Mouse (Mus musculus) embryonic stem cell, embryonic (primary cell): ENCODE data around the gene Cutc.

Experiments
- CTCF ChIA-PET, 4 experiments: fragments of 300-600 bp in 2 of 4; fragments of 350-600 bp in 2 of 4; sonication (Branson Sonifier 250); formaldehyde crosslinking; loops; one replicate each; lab custom pipeline; 2022; ENCODE audit warnings: inconsistent platforms in 2 of 4; lab: Charles Lee
- POLR2A ChIA-PET, 4 experiments: fragments of 300-600 bp in 2 of 4; fragments of 350-600 bp in 2 of 4; sonication (Branson Sonifier 250); formaldehyde crosslinking; loops; one replicate each; lab custom pipeline; 2022; ENCODE audit warnings: antibody characterized with exemption in 4 of 4, inconsistent platforms in 1 of 4; lab: Charles Lee

The Cutc gene

GRCm38 (mm10) chr19:43770584-43770983 lies 17.8 kb downstream of the Cutc start:
- ChIA-PET POLR2A (no interaction called here), CTCF (interaction anchor here in 2 of 4 experiments (1.0 to 1.4 kb wide), 1 partner anchor 10 kb away, joined by 3 to 5 read pairs; no protein-coding TSS in a partner anchor)

DNA sequence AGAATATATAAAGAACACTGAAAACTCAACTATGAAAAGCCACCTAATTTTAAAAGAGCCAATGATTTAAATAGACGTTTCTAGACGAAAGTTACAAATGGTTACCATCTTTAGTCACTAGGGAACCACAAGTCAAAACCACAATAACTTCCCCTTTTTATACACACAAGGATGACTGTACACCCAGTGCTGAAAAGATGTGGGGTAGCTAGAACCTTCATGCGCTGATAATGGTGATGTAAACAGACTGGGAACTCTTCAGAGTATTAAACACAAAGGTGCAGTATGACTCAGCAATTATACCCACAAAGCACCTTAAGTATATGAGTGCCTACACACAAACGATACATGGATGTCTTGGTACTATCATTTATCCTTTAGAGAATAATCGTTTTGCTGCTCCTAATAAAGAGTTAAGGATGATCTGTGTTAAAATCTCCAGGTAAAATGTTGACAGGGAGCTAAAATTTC lies 18.7 kb downstream of the Cutc start:
- ChIA-PET CTCF (interaction anchor here in 2 of 4 experiments (0.7 to 1.4 kb wide), 2 partner anchors 11 kb away, joined by 3 to 5 read pairs; no protein-coding TSS in a partner anchor), POLR2A (no interaction called here)

DNA sequence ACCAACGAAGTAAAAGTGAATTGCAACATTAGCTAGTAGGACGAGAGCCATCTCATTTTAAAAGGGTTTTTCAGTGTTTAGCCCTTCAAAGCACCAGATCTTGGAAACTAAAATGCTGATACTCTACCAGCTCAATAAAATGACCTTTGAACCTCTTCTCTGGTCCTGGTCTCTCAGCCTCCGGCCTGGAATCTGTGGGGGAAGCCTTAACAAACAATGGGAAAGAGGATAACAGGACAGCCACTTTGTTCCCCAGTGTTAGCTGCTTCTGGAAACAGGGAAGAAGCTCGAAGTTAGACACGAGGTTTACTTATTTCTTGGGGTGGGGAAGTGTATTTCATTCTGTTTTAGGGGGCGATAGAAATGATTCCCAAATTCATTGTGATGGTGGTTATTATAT lies 19.5 kb downstream of the Cutc start:
- POLR2A ChIA-PET, result no interaction called here

GRCm38 (mm10) chr19:43775433-43775832 lies 22.6 kb downstream of the Cutc start:
- ChIA-PET POLR2A (interaction anchor here in 1 of 4 experiments (0.7 kb wide), 1 partner anchor 15 kb away, joined by 5 read pairs; no protein-coding TSS in a partner anchor), CTCF (interaction anchor here in 2 of 4 experiments (0.6 to 1.4 kb wide), 4 partner anchors 14 to 1048 kb away, joined by 3 to 4 read pairs (median 4); no protein-coding TSS in a partner anchor)

More for the DNA sequence above, 19.5 kb downstream of the Cutc start:
- CTCF ChIA-PET, result interaction anchor here in 1 of 4 experiments (0.7 kb wide), 1 partner anchor 12 kb away, joined by 3 read pairs; no protein-coding TSS in a partner anchor

DNA sequence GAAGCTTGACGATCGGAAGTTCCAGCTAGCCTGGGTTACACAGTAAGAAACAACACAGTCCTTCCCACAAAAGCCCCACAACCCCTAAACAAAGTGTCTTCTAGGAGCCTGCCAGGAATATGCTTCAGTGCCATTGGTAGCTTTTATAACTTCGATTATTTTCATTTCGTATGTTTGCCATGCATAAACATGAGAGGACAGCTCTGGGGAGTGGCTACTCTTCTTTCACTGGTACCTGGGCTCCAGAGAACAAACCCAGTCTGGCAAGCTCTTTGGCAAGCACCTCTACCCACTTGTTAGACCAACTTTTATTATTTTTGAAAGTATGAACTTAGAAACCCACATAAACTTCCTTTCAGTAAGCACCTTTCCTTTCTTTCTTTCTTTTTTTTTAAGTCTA lies 23.8 kb downstream of the Cutc start:
- CTCF ChIA-PET, result interaction anchor here in 1 of 4 experiments (1.4 kb wide), 1 partner anchor 16 kb away, joined by 4 read pairs; no protein-coding TSS in a partner anchor
- POLR2A ChIA-PET, result no interaction called here

GRCm38 (mm10) chr19:43777308-43777707 lies 24.5 kb downstream of the Cutc start:
- CTCF ChIA-PET, result interaction anchor here in 3 of 4 experiments (0.6 to 1.4 kb wide), 5 partner anchors 17 to 1395 kb away, joined by 3 to 5 read pairs (median 3); no protein-coding TSS in a partner anchor
- POLR2A ChIA-PET, result no interaction called here

- CTCF ChIA-PET, result interaction anchor here in 2 of 4 experiments (0.6 to 1.1 kb wide), 3 partner anchors 15 to 150 kb away, joined by 3 to 5 read pairs (median 4); no protein-coding TSS in a partner anchor
- POLR2A ChIA-PET, result interaction anchor here in 1 of 4 experiments (0.7 kb wide), 1 partner anchor 142 kb away, joined by 6 read pairs; no protein-coding TSS in a partner anchor
Measured at GRCm38 (mm10) chr19:43780391-43780790, 27.6 kb downstream of the Cutc start.

DNA sequence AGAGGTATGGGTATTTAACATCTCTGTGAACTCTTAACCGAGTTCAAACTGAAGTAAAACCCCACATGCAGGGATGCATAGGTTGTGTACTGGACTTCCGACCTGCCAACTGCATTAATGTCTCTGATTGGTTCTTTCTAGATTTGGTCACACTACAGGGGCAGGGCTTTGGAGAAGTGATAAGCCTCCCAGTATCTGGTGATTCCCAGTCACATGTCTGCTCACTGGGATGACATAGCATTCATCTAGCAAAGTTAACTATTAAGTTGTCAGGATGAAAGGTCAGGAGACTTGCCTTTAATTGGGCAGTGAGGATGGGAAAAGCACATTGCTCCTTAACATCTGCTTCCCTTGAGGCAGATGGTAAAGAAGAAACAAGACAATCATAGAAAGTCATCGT lies 29.2 kb downstream of the Cutc start, which contains the start of gene Abcc2:
Abcc2 (plus strand) TSS at position 213 of the 400 bp plus-strand sequence.
- POLR2A ChIA-PET, result interaction anchor here in 1 of 4 experiments (0.6 kb wide), 1 partner anchor 199 kb away, joined by 3 read pairs; no protein-coding TSS in a partner anchor
- CTCF ChIA-PET, result no interaction called here

DNA sequence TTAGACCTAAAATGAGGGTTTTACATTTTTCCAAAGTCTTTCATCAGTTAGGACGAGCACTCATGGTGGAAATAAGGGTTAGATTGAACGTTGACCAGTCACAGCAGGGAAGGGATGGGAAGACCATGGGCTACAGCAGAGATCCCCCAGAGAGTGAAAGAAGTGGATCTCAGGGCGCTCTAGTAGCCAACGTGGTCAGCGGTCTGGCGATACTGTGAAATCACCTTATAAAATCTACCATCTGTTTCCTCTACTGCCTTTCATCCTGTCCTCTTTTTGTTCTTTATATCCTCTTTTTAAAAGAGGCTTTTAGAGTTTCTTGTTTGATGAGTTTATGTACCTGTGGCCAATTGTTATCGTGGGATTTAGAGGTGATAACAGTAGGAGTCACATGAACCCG lies 32.0 kb downstream of the Cutc start:
- POLR2A ChIA-PET, result no interaction called here
- CTCF ChIA-PET, result no interaction called here

DNA sequence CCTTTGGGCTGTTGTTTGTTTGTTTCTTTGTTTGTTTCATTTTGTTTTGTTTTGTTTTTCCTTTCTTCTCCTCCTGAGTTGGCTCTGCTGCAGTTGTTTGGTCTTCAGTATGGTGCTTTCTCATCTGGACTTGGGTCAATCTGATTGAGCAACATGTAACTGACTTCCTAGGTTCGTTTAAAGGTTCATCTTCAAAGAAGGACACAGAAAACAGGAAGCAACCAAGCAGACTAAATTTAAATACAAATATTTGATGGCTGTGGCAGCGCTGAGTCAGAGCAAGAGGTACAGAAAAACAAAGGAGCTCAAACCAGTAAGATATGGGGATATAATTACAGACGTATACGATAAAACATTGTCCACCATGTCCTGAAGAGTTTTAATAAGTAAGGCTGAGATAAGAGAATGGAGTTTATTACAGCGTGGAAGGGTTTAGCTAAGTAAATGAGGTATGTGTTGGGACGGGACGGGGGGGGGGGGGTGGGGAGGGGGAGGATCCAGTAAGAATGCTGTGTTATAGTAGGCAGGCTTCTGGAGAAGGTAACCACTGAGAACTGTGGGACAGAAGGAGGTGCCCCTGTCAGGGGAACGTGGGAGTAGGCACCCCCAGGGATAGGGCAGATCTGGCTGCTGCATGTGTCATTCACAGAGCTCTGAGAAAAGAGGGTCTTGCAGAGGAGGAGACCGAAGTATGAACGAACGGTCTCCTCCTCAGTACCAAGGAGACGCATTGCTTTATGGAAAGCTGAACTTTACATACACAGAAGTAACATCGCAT lies 33.6 kb downstream of the Cutc start:
- ChIA-PET POLR2A (interaction anchor here in 2 of 4 experiments (0.7 to 1.0 kb wide), 2 partner anchors 9 to 123 kb away, joined by 3 to 9 read pairs; no protein-coding TSS in a partner anchor), CTCF (no interaction called here)

GRCm38 (mm10) chr19:43789817-43790216 lies 37.0 kb downstream of the Cutc start:
- POLR2A ChIA-PET, result interaction anchor here in 1 of 4 experiments (0.6 kb wide), 4 partner anchors 11 to 448 kb away, joined by 3 to 4 read pairs (median 3); partner anchors contain the start of gene Slc25a28
- CTCF ChIA-PET, result interaction anchor here in 3 of 4 experiments (0.5 to 1.2 kb wide), 3 partner anchors 15 to 172 kb away, joined by 3 to 5 read pairs (median 4); no protein-coding TSS in a partner anchor

DNA sequence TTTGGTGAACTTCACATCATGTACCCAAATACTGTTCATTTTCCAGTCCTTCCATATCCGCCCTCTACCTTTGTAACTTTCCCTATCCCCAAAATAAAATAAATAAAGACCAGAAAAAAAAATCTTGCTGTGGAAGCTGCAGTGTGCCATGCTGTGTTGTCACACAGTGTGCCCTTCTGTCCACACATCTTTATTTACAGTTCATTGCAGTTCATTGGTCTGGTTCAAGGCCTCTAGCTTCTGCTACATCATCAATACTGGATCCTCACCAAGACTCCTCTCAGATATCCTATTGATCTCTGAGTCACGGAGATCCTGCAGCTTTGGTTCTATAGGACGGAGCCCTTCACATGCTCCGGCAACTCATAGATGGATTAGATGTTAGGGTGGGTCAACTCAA lies 39.7 kb downstream of the Cutc start:
- ChIA-PET CTCF (interaction anchor here in 3 of 4 experiments (0.5 to 0.8 kb wide), 3 partner anchors 51 to 265 kb away, joined by 3 to 4 read pairs (median 3); no protein-coding TSS in a partner anchor), POLR2A (no interaction called here)

GRCm38 (mm10) chr19:43793951-43794350 lies 41.2 kb downstream of the Cutc start:
- ChIA-PET CTCF (interaction anchor here in 2 of 4 experiments (0.6 to 1.0 kb wide), 2 partner anchors 105 to 165 kb away, joined by 3 to 4 read pairs; no protein-coding TSS in a partner anchor), POLR2A (no interaction called here)

DNA sequence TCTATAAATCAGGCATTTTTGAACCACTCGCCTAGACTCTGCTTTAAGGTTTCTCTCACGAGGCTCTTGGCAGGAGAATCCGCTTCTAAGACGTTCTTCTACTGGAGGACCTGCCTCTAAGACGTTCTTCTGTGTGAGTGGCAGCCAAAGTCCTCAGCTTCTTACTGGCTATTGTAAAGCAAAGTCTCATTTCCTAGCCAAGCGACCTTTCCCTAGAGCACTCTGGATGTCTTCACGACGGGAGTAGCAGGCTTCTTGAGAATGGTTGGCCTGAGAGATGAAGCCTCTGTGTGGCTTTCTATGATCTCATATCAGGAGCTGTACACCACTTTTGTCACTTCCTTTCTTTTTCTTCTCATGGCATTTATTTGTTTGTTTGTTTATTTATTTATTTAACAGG lies 42.7 kb downstream of the Cutc start:
- ChIA-PET CTCF (interaction anchor here in 2 of 4 experiments (0.6 to 0.8 kb wide), 3 partner anchors 15 to 175 kb away, joined by 3 to 9 read pairs (median 5); no protein-coding TSS in a partner anchor), POLR2A (interaction anchor here in 1 of 4 experiments (0.8 to 1.3 kb wide), 3 partner anchors 9 to 38 kb away, joined by 3 read pairs; no protein-coding TSS in a partner anchor)

DNA sequence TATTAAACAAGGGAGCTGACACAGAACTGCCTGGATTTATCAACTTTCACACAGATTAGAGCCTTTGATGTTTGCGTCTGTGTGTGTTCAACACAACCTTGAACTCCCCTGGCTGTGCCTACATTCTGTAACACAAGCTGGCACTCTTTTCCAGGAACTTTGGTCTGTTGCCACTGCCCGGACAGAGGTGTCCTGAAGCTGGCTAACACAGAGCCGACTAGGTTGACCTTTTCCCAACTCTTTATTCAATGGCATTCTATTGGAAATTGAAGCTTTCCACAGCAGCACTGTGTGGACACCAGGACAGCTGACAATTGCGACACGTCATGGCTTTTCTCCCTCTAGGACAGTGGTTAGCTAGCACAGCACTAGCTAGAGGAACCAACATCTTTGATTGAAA lies 44.4 kb downstream of the Cutc start:
- CTCF ChIA-PET, result interaction anchor here in 1 of 4 experiments (1.2 kb wide), 1 partner anchor 37 kb away, joined by 3 read pairs; no protein-coding TSS in a partner anchor
- POLR2A ChIA-PET, result interaction anchor here in 2 of 4 experiments (0.8 to 1.3 kb wide), 2 partner anchors 122 kb away, joined by 3 to 4 read pairs; partner anchors contain the start of gene Slc25a28 (in 2 of the 2)

- CTCF ChIA-PET, result interaction anchor here in 1 of 4 experiments (0.6 kb wide), 1 partner anchor 77 kb away, joined by 3 read pairs; no protein-coding TSS in a partner anchor
- POLR2A ChIA-PET, result no interaction called here
Measured at GRCm38 (mm10) chr19:43801427-43802051, 48.7 kb downstream of the Cutc start.

DNA sequence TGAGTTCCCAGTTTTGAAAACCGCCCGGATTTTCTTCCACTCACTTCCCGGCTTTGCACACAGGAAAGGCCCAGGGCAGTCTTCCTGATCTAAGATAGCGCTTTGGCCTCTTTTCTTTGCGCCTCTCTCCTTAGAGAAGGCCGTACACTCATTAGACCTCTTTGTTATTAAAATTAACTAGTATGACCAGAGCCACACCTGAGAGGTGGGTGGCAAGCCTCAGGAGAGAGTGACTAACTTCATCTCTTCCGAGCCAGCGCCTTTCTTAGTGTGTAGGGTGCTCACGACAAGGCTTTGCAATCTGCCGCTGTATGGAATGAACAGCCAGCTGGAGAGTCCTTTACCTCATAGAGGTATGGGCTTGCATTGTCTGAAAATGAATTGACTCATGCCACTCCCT lies 51.1 kb downstream of the Cutc start:
- POLR2A ChIA-PET, result interaction anchor here in 2 of 4 experiments (0.5 to 0.9 kb wide), 3 partner anchors 66 to 1829 kb away, joined by 3 read pairs; no protein-coding TSS in a partner anchor
- CTCF ChIA-PET, result interaction anchor here in 3 of 4 experiments (0.6 to 1.2 kb wide), 3 partner anchors 47 to 1244 kb away, joined by 3 to 4 read pairs (median 3); no protein-coding TSS in a partner anchor

GRCm38 (mm10) chr19:43809331-43809730 lies 56.5 kb downstream of the Cutc start:
- ChIA-PET POLR2A (interaction anchor here in 2 of 4 experiments (0.6 to 1.4 kb wide), 3 partner anchors 12 to 1249 kb away, joined by 3 to 4 read pairs (median 3); partner anchors contain the start of gene Slc25a28 (in 1 of the 2)), CTCF (interaction anchor here in 3 of 4 experiments (0.6 to 1.2 kb wide), 3 partner anchors 23 to 49 kb away, joined by 3 to 6 read pairs (median 3); no protein-coding TSS in a partner anchor)
